Mouse (Mus musculus): ENCODE results near the gene Gm9964. TPM values are rescaled to one million over a fixed set of nuclear protein-coding genes. Genes with fewer than 3 reads are reported as not detected.

The Gm9964 gene
- polyA plus RNA-seq, 1 experiment: not detected

- no peak for TF ChIP-seq POLR2A (IDR thresholded peaks at IDR 0.05; ENCODE audit: control insufficient read depth, extremely low read depth, insufficient read depth, low read length, poor library complexity)
- no peak for TF ChIP-seq CTCF (IDR thresholded peaks at IDR 0.05; ENCODE audit: borderline replicate concordance, control insufficient read depth, extremely low read depth, insufficient read depth, low read length, poor library complexity)
- Histone ChIP-seq H3K27me3 (ENCODE audit: control insufficient read depth, insufficient read depth, low read length) (no peaks in the 10 kb centered on the region), H3K36me3 (ENCODE audit: control insufficient read depth, insufficient read depth, low read length) (no peaks in the 10 kb centered on the region), H3K4me3 (ENCODE audit: control insufficient read depth, insufficient read depth, low read length) (no peak overlapping the region), H3K27ac (ENCODE audit: control insufficient read depth, insufficient read depth, low read length) (no peak overlapping the region), H3K4me1 (replicated peaks; ENCODE audit: control insufficient read depth, insufficient read depth, low read length) (peaks cover 16% of the 10 kb centered on the region)
- 98% methylated on average over 6 of the region's 6 CpGs for WGBS
- no peak for DNase-seq
These were observed 6.4 kb upstream of the Gm9964 start for GRCm38 (mm10) chr11:79303109-79303508.

GRCm38 (mm10) chr11:79299719-79300431 is 3.2 kb upstream of the Gm9964 start:
- Histone ChIP-seq H3K4me3 (ENCODE audit: control insufficient read depth, insufficient read depth, low read length) (no peak overlapping the region), H3K27me3 (ENCODE audit: control insufficient read depth, insufficient read depth, low read length) (no peaks in the 10 kb centered on the region), H3K4me1 (replicated peaks; ENCODE audit: control insufficient read depth, insufficient read depth, low read length) (no peaks in the 10 kb centered on the region), H3K27ac (ENCODE audit: control insufficient read depth, insufficient read depth, low read length) (no peak overlapping the region), H3K36me3 (ENCODE audit: control insufficient read depth, insufficient read depth, low read length) (no peaks in the 10 kb centered on the region)
- no peak for DNase-seq
- WGBS: 87% methylated on average over 9 of the region's 9 CpGs
- TF ChIP-seq CTCF (IDR thresholded peaks at IDR 0.05; ENCODE audit: borderline replicate concordance, control insufficient read depth, extremely low read depth, insufficient read depth, low read length, poor library complexity): no peak
- no peak for TF ChIP-seq POLR2A (IDR thresholded peaks at IDR 0.05; ENCODE audit: control insufficient read depth, extremely low read depth, insufficient read depth, low read length, poor library complexity)

- no peak for TF ChIP-seq POLR2A (IDR thresholded peaks at IDR 0.05; ENCODE audit: control insufficient read depth, extremely low read depth, insufficient read depth, low read length, poor library complexity)
- TF ChIP-seq CTCF (IDR thresholded peaks at IDR 0.05; ENCODE audit: borderline replicate concordance, control insufficient read depth, extremely low read depth, insufficient read depth, low read length, poor library complexity): no peak
These were observed 539 bp downstream of the Gm9964 start for GRCm38 (mm10) chr11:79296167-79296566.

GRCm38 (mm10) chr11:79293971-79294370 is 2.7 kb downstream of the Gm9964 start:
- Histone ChIP-seq H3K4me3 (ENCODE audit: control insufficient read depth, insufficient read depth, low read length) (no peak overlapping the region), H3K27ac (ENCODE audit: control insufficient read depth, insufficient read depth, low read length) (no peak overlapping the region), H3K4me1 (replicated peaks; ENCODE audit: control insufficient read depth, insufficient read depth, low read length) (no peaks in the 10 kb centered on the region), H3K27me3 (ENCODE audit: control insufficient read depth, insufficient read depth, low read length) (no peaks in the 10 kb centered on the region), H3K36me3 (ENCODE audit: control insufficient read depth, insufficient read depth, low read length) (no peaks in the 10 kb centered on the region)
- TF ChIP-seq POLR2A (IDR thresholded peaks at IDR 0.05; ENCODE audit: control insufficient read depth, extremely low read depth, insufficient read depth, low read length, poor library complexity) (no peak), CTCF (IDR thresholded peaks at IDR 0.05; ENCODE audit: borderline replicate concordance, control insufficient read depth, extremely low read depth, insufficient read depth, low read length, poor library complexity) (no peak)
- WGBS: 79% methylated on average over 1 of the region's 1 CpGs
- DNase-seq: no peak

More at GRCm38 (mm10) chr11:79296167-79296566, 539 bp downstream of the Gm9964 start:
- no peak overlapping the region for H3K27ac ChIP-seq (ENCODE audit: control insufficient read depth, insufficient read depth, low read length)
- H3K36me3 ChIP-seq (ENCODE audit: control insufficient read depth, insufficient read depth, low read length): no peaks in the 10 kb centered on the region
- no peaks in the 10 kb centered on the region for H3K27me3 ChIP-seq (ENCODE audit: control insufficient read depth, insufficient read depth, low read length)
- H3K4me1 ChIP-seq (replicated peaks; ENCODE audit: control insufficient read depth, insufficient read depth, low read length): no peaks in the 10 kb centered on the region
- H3K4me3 ChIP-seq (ENCODE audit: control insufficient read depth, insufficient read depth, low read length): no peak overlapping the region
- peak; percentile 26 for DNase-seq
- WGBS: 14% methylated on average over 1 of the region's 1 CpGs

GRCm38 (mm10) chr11:79293025-79293424 is 3.7 kb downstream of the Gm9964 start:
- Histone ChIP-seq H3K4me3 (ENCODE audit: control insufficient read depth, insufficient read depth, low read length) (no peak overlapping the region), H3K4me1 (replicated peaks; ENCODE audit: control insufficient read depth, insufficient read depth, low read length) (no peaks in the 10 kb centered on the region), H3K27ac (ENCODE audit: control insufficient read depth, insufficient read depth, low read length) (no peak overlapping the region), H3K36me3 (ENCODE audit: control insufficient read depth, insufficient read depth, low read length) (no peaks in the 10 kb centered on the region), H3K27me3 (ENCODE audit: control insufficient read depth, insufficient read depth, low read length) (no peaks in the 10 kb centered on the region)
- 83% methylated on average over 3 of the region's 3 CpGs for WGBS
- DNase-seq: no peak
- TF ChIP-seq CTCF (IDR thresholded peaks at IDR 0.05; ENCODE audit: borderline replicate concordance, control insufficient read depth, extremely low read depth, insufficient read depth, low read length, poor library complexity) (no peak), POLR2A (IDR thresholded peaks at IDR 0.05; ENCODE audit: control insufficient read depth, extremely low read depth, insufficient read depth, low read length, poor library complexity) (no peak)

DNA sequence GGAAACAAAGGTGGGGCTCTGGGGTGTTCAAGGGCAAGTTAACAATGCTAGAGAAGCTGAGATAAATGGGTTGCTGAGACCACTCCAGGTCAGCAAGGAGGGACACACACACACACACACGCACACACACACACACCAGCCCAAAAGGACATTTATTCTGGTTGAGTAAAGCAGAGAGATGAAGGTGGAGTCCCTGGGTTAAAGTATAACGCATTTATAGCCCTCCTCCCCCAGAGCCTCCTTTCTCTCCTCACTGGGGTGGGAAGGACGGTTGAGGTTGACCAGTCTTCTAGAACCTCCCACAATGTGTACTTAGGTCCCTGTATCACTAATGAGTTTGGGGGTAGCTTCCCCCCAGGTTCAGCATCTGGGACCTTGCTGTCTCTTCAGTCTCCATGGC is 4.6 kb downstream of the Gm9964 start:
- DNase-seq: no peak
- WGBS: 96% methylated on average over 3 of the region's 3 CpGs
- peaks cover 3% of the 10 kb centered on the region for H3K4me1 ChIP-seq (replicated peaks; ENCODE audit: control insufficient read depth, insufficient read depth, low read length)

More for the DNA sequence above, 4.6 kb downstream of the Gm9964 start:
- Histone ChIP-seq H3K4me3 (ENCODE audit: control insufficient read depth, insufficient read depth, low read length) (no peak overlapping the region), H3K27me3 (ENCODE audit: control insufficient read depth, insufficient read depth, low read length) (no peaks in the 10 kb centered on the region), H3K27ac (ENCODE audit: control insufficient read depth, insufficient read depth, low read length) (no peak overlapping the region), H3K36me3 (ENCODE audit: control insufficient read depth, insufficient read depth, low read length) (no peaks in the 10 kb centered on the region)
- TF ChIP-seq POLR2A (IDR thresholded peaks at IDR 0.05; ENCODE audit: control insufficient read depth, extremely low read depth, insufficient read depth, low read length, poor library complexity) (no peak), CTCF (IDR thresholded peaks at IDR 0.05; ENCODE audit: borderline replicate concordance, control insufficient read depth, extremely low read depth, insufficient read depth, low read length, poor library complexity) (no peak)

All from thymus, adult 2 months (tissue).